Mouse (Mus musculus) olfactory bulb, adult 2 months (tissue): ENCODE results near the gene Frat2. TPM values are rescaled to one million over a fixed set of nuclear protein-coding genes. Genes with fewer than 3 reads are reported as not detected.

Source experiments
- H3K27ac ChIP-seq: fragments of 200-500 bp; 2 replicates; pipeline ENCODE4 v1.5.1; 2012; ENCODE audit warnings: low read depth, low read length; ENCODE audit not compliant: insufficient read depth
- H3K4me1 ChIP-seq: fragments of 200-500 bp; 2 replicates; pipeline ENCODE4 v1.6.1; 2012; ENCODE audit warnings: low read length; ENCODE audit not compliant: control insufficient read depth, insufficient read depth
- H3K4me3 ChIP-seq: fragments of 200-500 bp; 2 replicates; pipeline ENCODE4 v1.5.1; 2012; ENCODE audit warnings: mild to moderate bottlenecking, low read depth, low read length, moderate library complexity; ENCODE audit not compliant: insufficient read depth
- CTCF ChIP-seq: fragments of 200-500 bp; IDR thresholded peaks from 2 replicates; pipeline ENCODE4 v1.5.1; 2012; ENCODE audit warnings: low read depth, mild to moderate bottlenecking, low read length, moderate library complexity; ENCODE audit not compliant: insufficient read depth
- POLR2A ChIP-seq: fragments of 200-500 bp; IDR thresholded peaks from 2 replicates; pipeline ENCODE4 v1.6.1; 2012; ENCODE audit warnings: mild to moderate bottlenecking, low read depth, low read length, moderate library complexity; ENCODE audit not compliant: insufficient read depth
- WGBS: fragments of 180-500 bp; shearing (Covaris S2); methylation state at CpG from one replicate; pipeline ENCODE4 v1.1.7; 2018; 5-methylcytosine and 5-hydroxymethylcytosine counted together
- polyA plus RNA-seq: library from polyadenylated mRNA; stranded (reverse); fragments of >200 nt; gene quantifications from 2 replicates; pipeline ENCODE4 v1.2.4, GENCODE M21; 2012; ENCODE audit warnings: low replicate concordance; ENCODE audit not compliant: missing spikeins, insufficient read depth, insufficient read length

Gene Frat2
- not detected in 2 replicates for polyA plus RNA-seq

DNA sequence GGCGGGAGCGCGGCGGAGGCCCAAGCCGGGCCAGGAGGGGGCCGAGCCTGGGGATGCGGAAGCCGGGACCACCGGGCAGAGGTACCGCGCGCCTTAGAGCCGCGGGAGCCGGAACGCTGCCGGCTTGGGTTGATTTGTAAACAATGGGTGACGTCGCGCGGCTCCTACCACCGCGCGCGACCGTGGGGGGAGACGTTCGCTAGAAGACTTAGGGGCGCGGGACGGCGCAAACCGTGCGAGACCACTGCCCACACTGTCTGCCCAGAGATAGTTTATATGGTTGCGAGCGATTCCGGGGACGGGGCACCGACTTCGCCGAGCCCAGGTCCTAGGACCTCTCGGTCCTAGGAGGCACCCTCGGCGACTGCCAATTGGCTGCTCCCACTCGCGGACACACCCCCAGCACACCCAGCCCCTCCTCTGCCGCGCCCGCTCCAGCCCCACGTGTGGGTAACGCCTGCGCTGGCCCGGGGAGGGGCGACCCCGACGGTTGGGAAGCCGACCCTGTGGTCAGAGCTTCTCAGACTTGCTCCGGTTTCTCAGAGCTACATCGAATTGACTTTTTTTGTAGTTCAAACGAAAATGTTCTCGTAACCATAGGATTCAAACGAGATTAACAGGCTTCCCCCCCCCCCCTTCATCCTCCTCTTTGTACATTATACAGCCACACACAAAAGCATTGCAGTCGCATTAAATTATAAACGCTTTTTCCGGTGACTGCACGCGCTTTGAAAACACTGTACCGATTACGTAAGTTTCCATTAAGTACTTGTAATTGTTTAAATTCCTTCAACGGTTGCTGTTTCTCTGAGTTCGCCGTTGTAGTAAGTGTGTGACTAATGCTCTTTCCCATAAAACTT is at the start of gene Frat2:
Frat2 (minus strand) TSS at position 141 of the 860 bp plus-strand sequence.
- WGBS = under 1% methylated on average over 72 of the region's 72 CpGs
- no peak for TF ChIP-seq CTCF
- TF ChIP-seq POLR2A = peak; percentile 65
- H3K4me3 ChIP-seq = peak within 1 kb of the TSS; percentile 94
- peaks cover 14% of the 10 kb centered on the region for H3K4me1 ChIP-seq
- peak within 1 kb of the TSS; percentile 99 for H3K27ac ChIP-seq

DNA sequence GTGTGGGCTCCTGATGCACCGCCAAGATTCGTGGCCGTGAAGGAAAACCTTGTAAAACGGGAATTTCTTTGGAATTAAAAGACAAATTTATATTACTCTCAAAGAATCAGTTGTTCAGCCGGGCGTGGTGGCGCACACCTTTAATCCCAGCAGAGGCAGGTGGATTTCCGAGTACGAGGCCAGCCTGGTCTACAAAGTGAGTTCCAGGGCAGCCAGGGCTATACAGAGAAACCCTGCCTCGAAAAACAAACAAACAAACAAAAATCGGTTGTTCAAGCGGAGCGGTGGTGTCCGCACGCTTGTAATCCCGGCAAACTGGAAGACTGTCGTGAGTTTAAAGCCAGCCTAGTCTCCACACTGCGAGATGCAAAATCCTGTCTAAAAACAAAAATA is 48.4 kb upstream of the Frat2 start:
- Histone ChIP-seq H3K27ac (no peak overlapping the region), H3K4me1 (peaks cover 8% of the 10 kb centered on the region), H3K4me3 (peak overlapping the region; percentile 88)
- 10% methylated on average over 18 of the region's 18 CpGs for WGBS
- TF ChIP-seq CTCF (no peak), POLR2A (no peak)

DNA sequence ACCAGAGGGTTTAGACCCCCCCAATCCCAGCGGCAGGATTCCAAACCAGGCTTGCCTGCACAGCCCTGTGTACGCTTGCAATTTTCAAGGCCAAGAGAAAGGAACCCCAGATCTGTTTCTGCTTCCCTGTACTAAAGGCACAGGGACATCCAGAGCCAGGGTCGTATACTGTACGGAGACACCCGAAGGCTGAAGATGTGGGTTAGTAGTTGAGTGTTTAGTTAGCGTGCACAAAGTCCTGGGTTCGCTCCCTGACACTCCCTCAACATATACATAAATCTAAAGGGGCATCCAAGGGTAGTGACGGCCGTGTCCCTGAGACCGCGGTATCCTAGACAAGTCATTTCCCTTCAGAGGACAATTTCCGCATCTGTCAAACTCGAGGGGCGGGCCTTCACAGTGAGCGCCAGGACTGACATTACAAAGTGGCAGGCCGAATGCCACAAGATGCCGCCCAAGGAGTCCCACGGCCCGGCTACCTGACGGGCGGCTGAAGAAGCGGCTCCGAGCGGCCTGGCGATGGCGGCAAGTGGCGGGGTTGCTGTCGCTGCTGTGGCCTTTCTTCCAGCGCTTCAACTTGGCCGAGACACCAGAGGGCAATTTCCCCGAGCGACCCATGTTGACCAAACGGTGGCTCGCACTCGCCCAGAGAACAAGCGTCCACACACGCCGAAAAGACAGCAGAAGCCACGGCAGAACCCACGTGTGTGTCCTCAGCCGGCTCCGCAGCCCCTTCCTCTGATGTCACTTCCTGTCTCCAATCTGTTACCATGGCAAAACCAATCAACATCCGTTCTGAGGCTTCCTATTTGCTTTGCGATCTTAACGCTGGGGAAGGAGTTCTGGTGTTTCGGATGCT is 47.8 kb upstream of the Frat2 start, which contains the start of gene Rrp12:
Rrp12 (minus strand) TSS at position 714 of the 859 bp plus-strand sequence.
- Histone ChIP-seq H3K27ac (no peak within 1 kb of the TSS), H3K4me1 (peaks cover 8% of the 10 kb centered on the region), H3K4me3 (peak within 1 kb of the TSS; percentile 88)
- WGBS = under 1% methylated on average over 46 of the region's 46 CpGs
- TF ChIP-seq POLR2A (no peak), CTCF (no peak)

DNA sequence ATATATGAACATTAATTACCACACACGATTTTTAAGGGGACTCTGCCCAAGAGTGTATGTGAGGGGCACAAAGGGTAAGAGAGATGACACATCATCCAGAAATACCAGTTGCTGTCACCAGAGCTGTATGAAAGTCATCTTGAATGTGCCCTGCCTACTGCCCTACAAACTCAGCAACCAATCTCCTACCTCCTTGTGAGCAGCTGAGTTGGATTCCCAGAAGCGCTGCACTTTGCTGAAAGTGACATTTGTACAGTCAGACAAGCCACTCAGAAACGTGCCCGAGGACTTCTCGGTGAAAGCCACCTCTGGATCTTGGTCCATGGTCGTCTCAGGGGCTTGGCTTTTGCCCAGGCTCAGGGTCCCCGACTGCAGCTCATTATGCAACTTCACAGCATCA is 47.0 kb upstream of the Frat2 start:
- Histone ChIP-seq H3K4me1 (peaks cover 8% of the 10 kb centered on the region), H3K27ac (no peak overlapping the region), H3K4me3 (peak overlapping the region; percentile 88; the same call in 1 of the 2 replicates)
- 45% methylated on average over 7 of the region's 7 CpGs for WGBS
- TF ChIP-seq CTCF (no peak), POLR2A (no peak)

DNA sequence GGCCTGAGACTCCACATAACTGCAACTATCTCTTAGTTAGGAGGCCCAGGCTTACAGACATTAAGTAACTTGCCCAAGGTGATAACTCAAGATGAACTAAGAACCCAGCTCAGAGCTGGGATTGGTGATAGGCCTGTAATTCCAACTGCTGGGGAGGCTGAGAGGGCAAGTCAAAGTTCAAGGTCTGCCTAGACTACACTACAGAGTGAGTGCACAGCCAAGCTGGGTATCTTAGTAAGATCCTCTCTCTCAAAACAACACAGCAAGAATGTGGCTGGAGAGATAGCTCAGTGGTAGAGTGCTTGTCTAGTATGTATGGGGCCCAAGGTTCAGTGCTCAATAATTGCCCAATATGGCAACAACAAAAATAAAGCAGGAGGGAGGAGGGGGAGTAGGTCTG is 40.3 kb upstream of the Frat2 start:
- Histone ChIP-seq H3K4me3 (no peak overlapping the region), H3K27ac (no peak overlapping the region), H3K4me1 (no peaks in the 10 kb centered on the region)
- no peak for TF ChIP-seq CTCF
- TF ChIP-seq POLR2A = no peak

DNA sequence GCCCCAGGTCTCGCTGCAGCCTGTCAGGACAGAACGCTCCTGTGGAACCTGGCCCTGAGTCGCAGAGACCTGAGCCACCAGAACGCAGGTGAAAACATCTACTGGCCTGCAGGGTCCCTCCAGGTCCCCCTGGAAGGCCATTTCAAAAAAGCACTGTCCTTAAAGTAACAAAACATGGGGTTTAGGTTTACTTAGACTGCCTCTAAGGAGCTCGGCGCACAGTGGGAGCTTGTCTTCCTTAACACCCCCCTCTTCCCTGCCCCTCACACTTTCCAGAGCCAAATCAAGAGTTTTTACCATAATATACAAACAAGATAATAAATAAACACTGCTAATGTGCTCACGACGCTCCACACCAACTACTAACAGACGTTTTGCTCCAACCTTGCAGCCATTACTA is 36.0 kb upstream of the Frat2 start:
- H3K27ac ChIP-seq = no peak overlapping the region
- 94% methylated on average over 9 of the region's 9 CpGs for WGBS

DNA sequence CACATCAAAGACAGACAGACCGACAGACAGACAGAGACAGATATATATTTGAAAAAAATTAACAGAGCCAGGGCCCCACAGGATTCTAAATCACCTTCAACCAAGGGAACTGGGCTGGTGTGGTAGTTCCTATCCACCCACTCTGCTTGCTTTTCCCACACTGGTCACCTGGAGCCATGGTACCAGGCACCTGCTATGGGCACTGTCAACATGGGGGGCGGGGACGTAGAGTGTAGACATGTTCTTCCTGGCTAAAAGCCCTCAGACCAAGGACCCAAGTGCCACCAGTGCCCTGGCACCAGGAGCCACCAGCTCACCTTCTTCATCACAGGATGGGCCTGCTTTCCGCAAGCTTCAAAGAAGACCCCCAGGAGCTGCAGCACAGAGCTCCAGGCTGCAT is 33.9 kb upstream of the Frat2 start:
- no peak for TF ChIP-seq CTCF
- TF ChIP-seq POLR2A = no peak
- no peaks in the 10 kb centered on the region for H3K4me1 ChIP-seq
- 99% methylated on average over 4 of the region's 4 CpGs for WGBS

More for the DNA sequence above, 36.0 kb upstream of the Frat2 start:
- TF ChIP-seq POLR2A (no peak), CTCF (no peak)
- Histone ChIP-seq H3K4me1 (no peaks in the 10 kb centered on the region), H3K4me3 (no peak overlapping the region)

DNA sequence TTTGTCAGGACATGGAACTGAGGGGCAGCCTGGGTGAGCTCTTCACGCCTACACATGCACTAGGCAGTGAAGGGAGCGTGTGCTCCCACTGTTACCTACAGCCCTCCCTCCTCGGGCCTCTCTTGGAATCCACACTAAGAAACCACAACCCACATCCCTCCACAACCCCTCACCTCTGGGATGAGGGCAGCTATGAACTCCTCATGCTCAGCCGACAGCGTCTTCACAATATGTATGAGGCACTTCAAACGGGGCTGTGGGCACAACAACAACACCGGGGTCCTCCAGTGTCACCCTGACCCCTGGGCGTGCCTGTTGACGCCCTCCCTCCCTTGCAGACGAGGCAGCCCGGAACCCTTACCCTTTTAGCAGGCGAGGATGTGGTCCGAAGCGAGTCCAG is 26.4 kb upstream of the Frat2 start:
- Histone ChIP-seq H3K4me1 (peaks cover 10% of the 10 kb centered on the region), H3K4me3 (no peak overlapping the region), H3K27ac (no peak overlapping the region)
- WGBS = 95% methylated on average over 14 of the region's 14 CpGs
- no peak for TF ChIP-seq CTCF
- TF ChIP-seq POLR2A = no peak

More for the DNA sequence above, 33.9 kb upstream of the Frat2 start:
- Histone ChIP-seq H3K4me3 (no peak overlapping the region), H3K27ac (no peak overlapping the region)
